Mouse (Mus musculus): ENCODE data around the gene Madd.

Gene Madd

DNA sequence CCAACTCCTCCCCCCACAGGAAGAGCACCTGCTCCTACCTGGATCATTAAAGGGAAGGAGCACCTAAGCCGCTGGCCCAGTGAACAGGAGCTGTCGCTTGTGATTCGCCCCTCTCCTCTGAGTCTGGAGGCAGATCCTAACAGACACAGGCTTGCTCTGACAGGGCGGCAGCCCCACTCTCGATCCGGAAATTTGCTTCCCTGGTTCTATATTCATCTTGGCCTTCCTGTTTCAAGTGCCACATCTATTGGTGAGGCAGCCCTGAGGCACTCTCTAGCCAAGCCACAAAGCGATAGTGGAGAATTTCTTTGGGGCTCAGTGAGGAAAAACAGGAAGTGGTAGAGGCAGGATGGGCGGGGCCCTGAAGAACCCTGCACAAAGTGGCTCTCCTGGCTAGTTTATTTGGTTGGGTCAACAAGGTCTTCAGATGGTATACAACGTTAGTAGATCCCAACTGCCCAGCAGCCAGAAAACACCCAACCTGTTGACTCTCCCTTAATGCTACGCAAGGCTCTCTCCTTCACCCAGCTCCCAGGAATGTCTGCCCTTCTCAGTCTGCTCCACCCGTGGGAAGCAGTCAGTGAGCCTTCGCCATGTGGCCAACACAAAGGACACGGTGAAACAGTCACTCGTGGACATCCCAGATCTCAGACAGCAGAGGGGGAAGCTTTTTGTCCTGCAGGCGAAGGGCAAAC, at the start of gene Madd:
Gene Madd (minus strand): TSS at position 127 of the 695 bp plus-strand sequence.
- DNase-seq (ENCODE audit: low read depth in 2 of 2, low spot score in 2 of 2) = peak; percentile 69 to 75

DNA sequence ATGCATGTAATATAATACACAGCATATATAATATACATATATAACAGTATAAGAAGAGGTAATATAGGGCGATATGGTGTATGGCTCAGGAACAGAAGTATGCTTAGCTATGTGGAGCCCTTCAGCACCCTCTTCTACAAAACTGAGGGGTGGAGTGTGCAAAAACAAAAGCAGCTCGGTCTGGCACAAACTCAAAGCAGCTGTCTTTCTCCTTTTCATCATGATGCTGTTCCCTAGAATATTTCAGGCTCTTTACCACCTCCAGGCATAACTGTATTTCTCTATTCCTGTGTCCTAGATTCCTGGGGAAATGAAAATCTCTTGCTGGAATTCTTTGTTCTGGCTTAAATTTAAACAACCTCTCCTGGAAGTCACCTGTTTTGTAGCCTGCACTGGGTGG, 46.1 kb upstream of the Madd start:
- no peak for DNase-seq (ENCODE audit: low read depth in 2 of 2, low spot score in 2 of 2)

DNA sequence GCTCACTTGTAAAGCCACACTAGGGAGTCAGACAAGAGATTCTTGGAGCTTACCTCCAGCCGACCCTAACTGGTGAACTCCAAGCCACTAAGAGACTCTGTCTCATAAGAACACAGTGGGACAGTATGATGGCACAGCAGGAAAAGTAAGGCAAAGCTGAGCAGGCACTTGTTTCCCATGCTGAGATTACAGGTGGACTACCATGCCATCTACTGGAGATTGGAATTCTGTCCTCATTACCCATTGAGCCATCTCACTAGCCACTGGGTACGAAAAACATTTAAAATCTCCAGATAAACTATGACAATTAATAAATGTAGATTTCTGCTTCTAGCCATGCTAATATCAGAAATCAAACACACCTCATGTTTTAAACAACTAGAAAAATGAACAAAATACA, 40.0 kb upstream of the Madd start:
- no peak for DNase-seq (ENCODE audit: low read depth in 2 of 2, low spot score in 2 of 2)

DNA sequence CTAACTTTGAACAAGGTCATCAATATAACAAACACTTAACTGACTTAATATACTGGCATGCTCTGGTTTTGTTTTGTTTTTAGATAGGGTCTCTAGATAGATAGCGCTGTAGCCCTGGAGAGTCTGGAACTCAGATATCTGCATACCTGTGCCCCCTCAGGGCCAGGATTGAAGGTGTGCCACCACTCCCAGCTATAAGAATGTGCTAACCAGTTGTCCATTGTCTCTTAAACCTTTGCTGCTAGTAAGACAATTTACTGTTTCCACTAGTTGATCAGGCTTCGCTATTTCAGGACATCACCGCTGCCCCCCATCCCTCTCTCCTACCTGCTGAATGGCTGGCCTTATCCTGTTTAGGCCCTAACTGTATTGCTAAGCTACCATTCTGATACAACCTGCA, 36.9 kb upstream of the Madd start:
- DNase-seq (ENCODE audit: low read depth in 2 of 2, low spot score in 2 of 2) = no peak

DNA sequence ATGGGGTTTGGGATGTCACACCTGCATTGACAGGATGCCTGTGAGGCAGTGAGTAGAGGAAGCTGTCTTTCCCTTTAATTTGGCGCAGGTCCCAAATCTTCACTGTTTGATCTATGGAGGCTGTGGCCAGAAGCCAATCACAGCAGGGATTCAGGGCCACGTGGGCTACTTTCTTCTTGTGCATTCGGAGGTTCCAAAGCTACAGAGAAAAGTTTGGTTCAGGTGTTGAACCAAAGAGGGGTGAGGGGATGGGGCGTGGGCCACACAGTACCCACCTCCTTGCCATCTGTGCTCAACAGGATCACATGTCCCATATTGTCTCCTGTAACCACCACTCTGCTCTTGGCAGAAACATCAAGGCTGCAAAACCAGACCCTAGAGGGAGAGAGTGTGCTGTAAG, 33.4 kb upstream of the Madd start:
- no peak for DNase-seq (ENCODE audit: low read depth in 2 of 2, low spot score in 2 of 2)

DNA sequence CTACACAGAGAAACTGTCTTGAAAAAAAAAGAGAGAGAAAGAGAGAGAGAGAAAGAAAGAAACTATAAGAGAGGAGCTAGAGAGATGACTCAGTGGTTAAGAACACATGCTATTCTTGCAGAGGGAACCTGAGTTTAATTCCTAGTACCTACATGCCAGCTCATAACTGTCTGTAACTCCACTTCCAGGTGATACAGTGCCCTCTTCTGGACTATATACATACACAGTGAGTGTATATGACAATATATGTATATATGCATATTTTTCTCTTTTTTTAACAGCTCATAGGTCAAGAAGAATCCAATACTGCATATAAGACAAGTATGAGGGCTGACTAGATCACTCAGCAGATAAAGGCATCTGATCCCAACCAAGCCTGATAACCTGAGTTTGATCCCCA, 29.7 kb upstream of the Madd start:
- DNase-seq (ENCODE audit: low read depth in 2 of 2, low spot score in 2 of 2) = no peak

DNA sequence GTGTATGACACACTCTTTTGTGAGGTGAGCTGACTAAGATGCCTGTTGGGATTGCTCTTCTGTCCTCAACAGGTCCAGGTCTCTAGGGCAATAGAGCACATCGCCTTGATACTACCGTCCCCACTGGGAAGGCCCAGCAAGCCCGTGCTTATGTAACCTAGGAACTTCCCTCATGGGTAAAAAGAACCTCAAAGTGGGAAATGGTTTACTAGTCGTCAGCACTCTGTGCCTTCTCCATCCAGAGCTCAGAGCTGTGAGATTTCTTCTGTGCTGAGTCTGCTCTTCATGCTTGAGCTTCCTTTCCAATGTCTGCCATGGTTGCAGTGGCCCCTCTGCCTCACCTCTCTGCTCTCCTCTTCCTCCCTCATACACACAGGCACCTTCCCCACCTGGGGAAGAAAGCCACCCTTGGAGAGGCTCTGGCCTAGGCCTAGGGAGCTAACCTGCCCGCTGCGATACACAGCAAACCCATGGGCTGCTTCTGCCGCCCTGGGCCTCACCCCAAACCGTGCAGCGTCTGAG, 22.7 kb upstream of the Madd start:
- no peak for DNase-seq (ENCODE audit: low read depth in 2 of 2, low spot score in 2 of 2)

DNA sequence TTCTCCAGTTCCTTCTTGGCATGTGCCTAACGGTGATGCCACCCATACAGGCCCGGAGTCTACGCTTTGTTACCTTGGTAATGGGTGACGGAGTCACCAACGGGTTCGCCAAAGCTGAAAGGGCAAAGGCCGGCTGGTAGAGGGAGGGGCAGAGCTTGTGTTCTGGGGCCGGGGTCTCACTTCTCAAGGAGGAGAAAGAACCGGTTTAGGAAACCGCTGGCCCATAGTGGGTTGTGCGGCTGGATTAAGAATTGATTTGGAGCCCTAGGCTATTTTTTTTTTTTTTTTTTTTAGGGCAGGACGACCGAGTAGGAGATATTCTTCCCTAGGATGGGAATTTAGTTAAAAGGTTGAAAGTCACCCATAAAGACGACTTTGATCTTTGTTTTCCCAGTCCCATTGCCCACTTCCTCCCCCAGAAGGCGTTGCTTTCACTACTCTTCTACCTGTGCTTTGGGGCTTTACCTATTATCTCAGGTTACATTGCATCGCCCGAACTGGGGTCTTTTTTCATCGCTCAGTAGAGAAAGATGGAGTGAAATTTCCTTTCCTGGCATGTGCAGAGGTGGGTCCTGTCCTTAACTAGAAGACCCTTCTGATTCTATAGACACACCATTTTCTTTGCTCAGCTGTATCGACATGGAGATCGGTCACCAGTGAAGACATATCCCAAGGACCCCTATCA, 19.5 kb upstream of the Madd start:
- DNase-seq (ENCODE audit: low read depth in 2 of 2, low spot score in 2 of 2) = no peak

DNA sequence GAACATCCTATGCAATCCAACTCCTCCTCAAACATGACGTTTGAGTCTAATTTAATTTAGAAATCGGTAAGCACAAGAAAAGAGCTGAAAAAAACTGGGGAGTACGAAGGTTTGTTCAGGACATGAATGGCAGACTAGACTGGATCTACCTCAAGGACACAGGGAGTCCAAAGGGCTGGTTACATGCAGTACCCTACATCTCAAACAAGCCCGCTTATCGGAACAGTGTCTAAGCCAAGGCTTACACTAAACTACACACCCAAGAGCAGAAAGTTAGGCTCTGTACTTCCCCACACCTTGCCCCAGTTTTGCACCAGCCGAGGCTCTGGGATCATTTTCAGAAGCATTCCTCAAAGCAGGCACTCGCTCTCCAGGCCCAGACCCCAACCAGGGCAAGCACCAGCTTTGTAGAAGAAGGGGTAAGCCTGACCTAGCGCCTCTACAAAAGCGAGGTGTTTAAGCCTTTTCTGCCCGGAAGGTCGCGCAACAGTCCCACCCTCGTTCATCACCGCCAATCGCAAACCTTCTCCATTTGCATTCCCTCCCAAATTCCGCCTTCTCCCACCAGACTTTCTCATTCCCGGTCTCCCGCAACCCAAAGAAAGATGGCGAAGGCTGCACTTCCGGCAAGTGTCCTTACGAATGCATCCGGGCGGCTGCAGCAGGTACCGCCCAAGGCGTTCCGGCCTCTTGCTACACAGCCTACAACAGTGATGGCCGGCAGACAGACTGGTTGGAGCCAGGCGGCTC, 18.8 kb upstream of the Madd start, which contains the start of the genes Nr1h3 and Acp2:
Gene Nr1h3 (minus strand): TSS at position 613 of the 750 bp plus-strand sequence.
Gene Acp2 (plus strand): TSS at position 664 of the 750 bp plus-strand sequence.
- peak; percentile 88 to 92 for DNase-seq (ENCODE audit: low read depth in 2 of 2, low spot score in 2 of 2)

DNA sequence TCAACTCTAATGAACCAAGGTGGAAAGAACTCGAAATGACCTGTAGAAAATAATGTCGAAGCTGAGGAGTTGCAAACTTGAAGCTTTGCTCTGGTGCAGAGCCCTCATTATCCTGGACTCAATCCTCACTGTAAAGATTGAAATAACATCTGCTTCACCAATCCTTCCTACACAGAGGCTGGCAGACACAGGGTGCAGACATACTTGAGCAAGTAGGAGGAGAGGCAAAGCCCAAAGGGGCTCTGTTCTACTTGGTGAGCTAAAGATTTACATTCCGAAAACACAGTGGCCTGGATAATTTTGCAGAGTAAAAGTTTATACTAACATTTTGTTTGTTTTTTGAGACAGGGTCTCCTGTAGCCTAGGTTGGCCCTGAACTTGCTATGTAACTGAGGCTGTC, 15.3 kb upstream of the Madd start:
- no peak for DNase-seq (ENCODE audit: low read depth in 2 of 2, low spot score in 2 of 2)

DNA sequence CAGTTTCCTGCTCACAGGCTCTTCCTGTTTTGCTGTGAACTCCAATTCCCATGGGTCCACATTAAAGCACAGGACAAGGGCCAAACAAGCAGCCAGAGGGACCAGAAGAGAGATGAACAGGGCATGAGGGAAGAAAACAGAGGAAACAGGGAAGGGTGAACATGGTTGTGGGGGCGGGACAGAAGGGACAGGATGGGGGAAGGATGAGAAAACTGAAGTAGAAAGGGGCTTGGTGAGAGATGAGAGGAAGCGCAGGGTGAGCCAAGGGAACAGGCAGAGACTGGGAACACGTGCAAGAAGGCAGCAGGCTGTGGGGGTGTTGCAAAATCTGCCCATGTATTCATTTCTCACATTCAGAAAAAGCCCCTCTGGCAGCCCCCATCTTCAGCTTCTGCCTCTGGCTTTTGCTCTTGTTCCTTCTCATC, 13.0 kb upstream of the Madd start:
- no peak for DNase-seq (ENCODE audit: low read depth in 2 of 2, low spot score in 2 of 2)

DNA sequence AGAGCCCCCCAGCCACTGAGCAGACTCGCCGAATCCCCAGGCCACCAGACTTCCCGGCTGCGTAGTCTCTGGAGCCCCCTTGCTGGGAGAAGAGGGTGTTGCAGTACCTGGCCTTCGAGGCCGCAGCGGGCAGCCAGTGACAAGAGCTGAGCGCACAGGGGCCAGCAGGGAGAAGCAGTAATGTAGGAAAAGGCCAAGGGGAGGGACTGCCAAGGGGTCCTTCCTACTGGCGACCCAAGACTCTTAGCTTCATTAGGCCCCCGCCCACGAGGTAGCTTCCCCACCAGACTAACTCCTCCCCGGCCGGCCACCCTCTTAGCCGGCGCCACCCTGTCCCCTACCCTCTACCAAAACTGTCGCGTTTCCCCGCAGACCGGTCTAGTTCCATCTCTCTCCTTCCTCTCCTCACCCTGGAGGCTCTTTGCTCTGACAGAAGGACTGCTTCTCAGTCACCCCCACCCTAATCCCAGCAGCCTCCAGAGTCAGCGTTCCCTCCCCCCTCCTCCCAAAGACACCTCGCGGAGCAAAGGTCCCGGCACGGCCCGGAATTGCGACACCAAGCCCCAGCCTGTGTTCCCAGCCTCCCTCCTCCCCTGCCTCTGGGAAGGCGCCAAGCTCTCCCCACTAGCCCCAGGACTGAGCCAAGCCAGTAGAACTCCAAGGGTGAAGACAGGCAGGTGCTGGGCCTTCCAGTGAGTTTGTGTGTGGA, 11.1 kb upstream of the Madd start:
- DNase-seq (ENCODE audit: low read depth in 2 of 2, low spot score in 2 of 2) = peak; percentile 57 to 67

DNA sequence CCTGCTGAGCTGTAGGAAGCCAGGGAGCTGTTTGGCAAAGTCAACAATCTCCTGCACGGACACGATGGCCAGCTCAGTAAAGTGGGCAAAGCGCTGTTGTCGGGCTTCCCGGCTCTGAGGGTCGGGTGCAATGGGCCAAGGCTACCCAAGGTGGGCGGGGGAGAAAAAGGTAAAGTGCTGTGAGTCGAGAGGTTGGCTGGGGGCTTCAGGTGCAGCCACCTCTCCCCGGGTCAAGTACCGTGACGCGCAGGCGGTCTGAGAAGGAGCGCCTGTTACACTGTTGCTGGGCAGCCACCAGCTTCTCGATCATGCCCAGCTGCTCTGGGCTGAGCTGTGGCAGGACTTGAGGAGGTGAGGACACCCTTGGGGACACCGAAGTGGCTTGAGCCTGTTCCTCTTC, 6.9 kb upstream of the Madd start:
- no peak for DNase-seq (ENCODE audit: low read depth in 2 of 2, low spot score in 2 of 2)

DNA sequence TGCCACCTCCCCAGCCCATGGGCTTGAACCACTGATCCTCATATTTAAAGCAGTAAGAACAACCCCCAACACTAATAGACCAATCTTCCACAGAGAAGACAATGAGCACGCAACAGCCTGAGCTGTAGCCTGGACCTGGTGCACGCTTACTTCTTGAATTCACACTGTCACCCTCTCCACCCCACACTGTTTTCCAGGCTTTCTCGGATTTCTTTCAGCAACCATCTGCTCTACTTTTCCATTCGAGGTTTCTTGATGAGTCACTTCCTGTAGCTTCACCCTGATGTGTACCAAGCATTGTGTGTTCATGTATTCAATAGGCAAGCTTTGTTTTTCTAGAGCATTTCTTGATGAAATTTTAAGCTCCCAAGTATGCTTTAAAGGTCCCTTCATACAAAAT, 3.8 kb upstream of the Madd start:
- DNase-seq (ENCODE audit: low read depth in 2 of 2, low spot score in 2 of 2) = no peak

DNA sequence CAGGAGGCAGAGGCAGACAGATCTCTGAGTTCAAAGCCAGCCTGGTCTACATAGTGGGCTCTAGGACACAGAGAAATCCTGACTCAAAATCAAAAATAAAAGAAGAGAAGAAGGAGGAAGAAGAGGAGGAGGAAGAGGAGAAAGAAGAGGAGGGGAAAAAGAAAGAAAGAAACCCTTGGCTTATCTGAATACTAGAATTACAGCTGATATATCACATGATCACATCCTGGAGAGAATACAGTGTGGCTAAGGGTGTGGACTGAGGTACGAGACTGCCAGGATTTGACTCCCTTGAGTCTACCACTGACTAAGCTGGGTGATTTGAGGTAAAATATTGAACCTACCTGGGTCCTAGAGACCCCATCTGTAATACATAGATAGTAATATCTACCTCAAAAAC, 2.6 kb upstream of the Madd start:
- no peak for DNase-seq (ENCODE audit: low read depth in 2 of 2, low spot score in 2 of 2)

DNA sequence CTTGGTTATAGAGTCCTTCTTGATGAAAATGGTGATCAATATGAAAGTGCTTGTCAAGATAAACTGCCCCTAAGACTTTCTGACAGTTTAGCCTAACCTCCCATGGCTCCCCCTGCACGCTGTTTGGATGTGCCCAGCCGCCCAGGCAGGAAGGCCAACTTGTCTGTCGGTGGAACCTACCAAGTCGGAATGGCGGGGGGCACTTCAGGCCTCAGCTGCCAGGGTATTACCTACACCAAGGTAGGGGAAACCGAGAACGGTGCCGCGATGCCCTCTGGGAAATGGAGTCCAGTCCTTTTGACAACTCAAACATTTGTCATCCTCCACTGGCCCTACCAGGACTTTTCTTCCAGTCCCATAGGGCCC, 506 bp downstream of the Madd start:
- peak; percentile 97 to 99 for DNase-seq (ENCODE audit: low read depth in 2 of 2, low spot score in 2 of 2)

DNA sequence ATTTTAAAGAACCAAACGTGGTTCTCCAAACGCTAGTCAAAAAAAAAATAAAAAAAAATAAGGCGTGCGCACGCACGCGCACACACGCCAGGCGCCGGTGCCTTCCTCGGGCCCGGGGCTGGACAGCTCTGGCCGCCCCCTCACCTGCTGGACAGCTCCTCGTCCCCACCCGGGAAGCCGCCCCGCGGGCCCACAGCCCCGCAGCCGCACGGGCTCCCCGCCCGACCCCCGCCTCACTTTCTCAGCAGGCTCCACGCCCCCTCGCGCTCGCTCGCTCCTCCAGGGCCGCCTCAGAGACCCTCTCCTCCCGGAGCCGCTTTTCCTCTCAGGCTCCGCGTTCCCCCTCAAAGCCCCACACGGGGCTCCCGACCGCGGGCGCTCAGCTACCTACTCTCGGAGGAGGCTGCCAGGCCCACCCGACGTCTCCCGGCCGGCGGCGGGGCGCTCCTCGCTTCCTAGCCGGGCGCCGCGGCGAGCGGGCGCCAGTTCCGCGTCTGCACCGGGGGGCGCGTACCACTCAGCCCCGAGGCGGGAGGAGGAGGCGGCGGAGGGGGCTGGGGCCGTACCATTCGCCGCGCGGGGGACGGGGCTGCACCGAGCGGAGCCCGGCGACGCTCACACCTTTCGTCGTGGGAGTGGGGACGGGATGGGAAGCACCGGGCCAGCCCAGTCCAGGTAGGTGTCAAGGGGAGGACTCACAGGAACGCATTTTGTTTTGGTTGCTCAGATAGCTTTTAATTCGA, 1.1 kb downstream of the Madd start:
- peak; percentile 78 to 81 for DNase-seq (ENCODE audit: low read depth in 2 of 2, low spot score in 2 of 2)

DNA sequence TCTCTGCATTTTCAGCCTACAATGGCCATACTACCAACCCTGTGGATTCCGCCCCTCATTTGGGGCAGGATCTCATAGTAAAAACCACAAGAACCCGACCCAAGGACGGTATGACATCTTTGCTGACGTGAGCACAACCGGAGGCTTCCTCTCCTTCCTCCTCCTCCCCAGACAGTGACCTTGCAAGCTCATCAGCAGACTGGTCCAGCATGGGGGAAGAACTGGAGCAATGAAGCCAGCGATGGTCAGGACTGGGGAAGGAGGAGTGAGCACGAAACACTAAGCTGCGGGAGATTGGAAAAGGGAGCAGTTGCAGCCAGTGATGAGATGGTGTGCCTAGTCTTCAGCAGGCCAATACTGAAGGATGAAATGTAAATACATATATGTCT, 1.6 kb downstream of the Madd start:
- DNase-seq (ENCODE audit: low read depth in 2 of 2, low spot score in 2 of 2) = peak; percentile 44 to 54

DNA sequence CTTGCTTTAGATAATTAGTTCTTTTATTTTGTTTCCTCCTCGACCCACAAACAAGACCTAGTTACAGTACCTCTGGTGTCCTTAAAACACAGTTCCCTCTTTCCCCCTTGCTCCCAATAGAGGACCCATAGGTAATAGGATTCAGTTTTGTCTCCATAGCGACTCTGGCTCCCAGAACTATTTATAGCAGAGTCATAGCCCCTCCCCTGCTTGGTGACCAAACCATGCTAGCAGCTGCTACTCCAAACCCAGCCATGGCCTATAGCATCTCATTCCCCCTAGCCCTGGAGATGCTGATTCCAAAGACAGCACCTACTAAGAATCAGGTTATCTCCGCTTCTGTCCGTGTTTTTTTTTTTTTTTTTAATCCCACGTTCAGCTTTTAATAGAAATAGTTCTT, 2.9 kb downstream of the Madd start:
- no peak for DNase-seq (ENCODE audit: low read depth in 2 of 2, low spot score in 2 of 2)

DNA sequence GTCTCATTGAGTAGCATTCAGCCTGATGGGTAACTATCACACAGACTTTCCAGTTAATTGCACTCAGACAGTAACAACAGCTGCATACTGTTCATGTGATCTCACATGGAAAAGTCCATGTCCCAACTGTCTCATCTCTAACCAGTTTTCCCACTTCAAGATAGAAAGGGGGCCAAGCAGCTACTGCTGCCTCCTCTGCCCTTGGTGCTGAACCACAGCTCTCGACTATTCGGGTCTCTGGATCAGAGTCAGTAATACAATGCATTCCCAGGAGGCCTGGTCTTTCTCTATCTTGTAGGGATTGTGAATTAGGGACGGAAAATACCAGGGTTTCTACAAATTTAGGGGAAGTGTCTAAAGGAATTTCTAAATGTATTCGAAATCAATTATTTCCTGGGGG, 3.8 kb downstream of the Madd start:
- DNase-seq (ENCODE audit: low read depth in 2 of 2, low spot score in 2 of 2) = no peak

DNA sequence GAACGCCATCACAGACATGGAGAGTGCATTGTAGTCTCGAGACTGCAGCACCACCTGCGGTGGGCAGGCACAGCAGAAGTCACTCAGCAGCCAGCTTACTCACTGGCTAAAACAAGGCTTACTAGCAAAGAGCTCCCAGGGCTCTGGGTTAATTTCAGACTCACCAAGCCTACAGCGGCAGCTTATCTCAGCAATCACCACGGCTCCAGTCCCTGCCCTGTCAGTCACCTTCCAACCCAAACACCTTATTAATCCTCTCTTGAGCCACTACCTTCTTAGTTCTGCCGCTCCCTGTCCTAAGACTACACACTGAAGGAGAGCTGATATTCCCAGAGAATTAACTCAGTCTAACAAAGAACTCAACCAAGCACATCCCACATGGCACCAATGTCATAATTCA, 7.4 kb downstream of the Madd start:
- no peak for DNase-seq (ENCODE audit: low read depth in 2 of 2, low spot score in 2 of 2)

All from CD8-positive naive resting alpha-beta T cell, adult 2 months (primary cell).